Mouse (Mus musculus) kidney, postnatal 25 days (tissue): ENCODE data around the gene Cyp2e1.

Experiments
- DNase-seq, 2 experiments: peaks; one replicate each; pipeline ENCODE4 v3.0.0; 2021; ENCODE audit warnings: mixed read lengths in 2 of 2

The Cyp2e1 gene

DNA sequence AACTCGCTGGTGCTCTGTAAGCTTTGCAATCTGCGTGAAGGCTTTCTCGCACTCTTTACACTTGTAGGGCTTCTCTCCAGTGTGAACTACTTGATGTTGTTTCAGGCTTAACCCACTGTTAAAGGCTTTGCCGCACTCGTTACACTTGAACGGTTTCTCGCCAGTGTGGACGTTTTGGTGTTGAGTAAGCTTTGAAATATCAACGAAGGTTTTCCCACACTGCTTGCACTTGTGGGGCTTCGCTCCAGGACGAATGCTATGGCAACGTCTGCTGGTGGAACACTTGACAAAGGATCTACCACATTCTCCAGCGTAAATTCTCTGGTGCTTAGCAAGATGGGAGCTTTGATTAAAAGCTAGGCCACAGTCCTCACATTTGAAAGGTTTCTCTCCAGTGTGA is 48.2 kb downstream of the Cyp2e1 start:
- no peak for DNase-seq

- DNase-seq, result no peak
These were observed 49.3 kb downstream of the Cyp2e1 start for GRCm38 (mm10) chr7:140812850-140813249.

- DNase-seq, result no peak
These were observed 56.6 kb downstream of the Cyp2e1 start for GRCm38 (mm10) chr7:140820173-140820572.

DNA sequence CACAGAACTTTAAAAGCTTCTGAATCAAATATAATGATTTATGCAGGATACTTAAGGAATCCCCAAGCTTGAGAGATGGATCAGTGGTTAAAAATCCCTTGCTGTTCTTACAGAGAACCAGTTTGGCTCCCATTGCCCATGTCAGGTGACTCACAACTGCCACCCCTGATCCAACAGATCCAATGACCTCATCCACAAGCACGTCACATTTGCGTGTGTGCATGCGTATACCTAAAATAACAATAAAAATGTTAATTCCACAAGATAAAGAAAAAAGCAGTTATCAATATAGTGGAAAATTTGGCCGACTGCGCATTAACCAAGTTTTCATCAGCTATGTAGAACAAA is 57.7 kb downstream of the Cyp2e1 start:
- DNase-seq, result no peak

DNA sequence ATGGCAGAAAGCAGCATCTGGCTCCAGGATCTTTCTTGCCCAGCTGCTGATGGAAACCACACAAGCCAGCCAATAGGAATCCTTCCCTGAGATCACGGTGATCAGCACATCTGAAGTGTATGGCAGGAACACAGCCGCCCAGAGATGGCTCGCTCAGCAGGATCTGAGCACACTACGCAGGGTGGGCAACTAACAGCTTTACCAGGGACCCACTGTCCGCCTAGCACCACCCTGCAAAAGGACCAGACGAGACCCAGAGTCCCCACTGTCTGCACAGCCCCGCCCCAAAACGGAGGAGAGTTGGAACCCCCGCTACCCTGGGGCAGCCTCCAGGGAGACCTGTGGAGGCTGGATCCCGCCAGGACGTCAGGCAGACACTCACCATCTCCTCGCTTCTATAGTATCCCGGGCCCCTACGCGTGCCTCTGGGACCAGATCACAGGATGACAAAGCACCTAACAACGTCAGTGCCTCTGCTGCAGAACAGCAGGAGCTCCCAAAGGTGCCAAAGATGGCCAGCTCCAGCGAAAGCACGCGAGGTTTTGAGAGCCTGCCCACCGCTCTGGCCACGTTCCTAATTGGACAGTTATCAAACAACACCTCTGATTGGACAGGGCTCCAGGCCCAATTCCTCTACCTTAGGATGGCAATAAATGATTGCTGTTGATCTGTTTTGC is 58.3 kb downstream of the Cyp2e1 start, which contains the start of gene Zfp941:
TSS of gene Zfp941 (minus strand) at position 526 of the 677 bp plus-strand sequence.
- DNase-seq, result peak; percentile 53 to 79

- DNase-seq, result no peak
These were observed 59.2 kb downstream of the Cyp2e1 start for GRCm38 (mm10) chr7:140822731-140823130.
